Mouse (Mus musculus): ENCODE data around the gene Medag.

The Medag gene

GRCm38 (mm10) chr5:149456544-149456943 is 45.0 kb downstream of the Medag start:
- in situ Hi-C loops (cut with MboI; ENCODE audit: unreplicated experiment in 2 of 2), result no loop called here

DNA sequence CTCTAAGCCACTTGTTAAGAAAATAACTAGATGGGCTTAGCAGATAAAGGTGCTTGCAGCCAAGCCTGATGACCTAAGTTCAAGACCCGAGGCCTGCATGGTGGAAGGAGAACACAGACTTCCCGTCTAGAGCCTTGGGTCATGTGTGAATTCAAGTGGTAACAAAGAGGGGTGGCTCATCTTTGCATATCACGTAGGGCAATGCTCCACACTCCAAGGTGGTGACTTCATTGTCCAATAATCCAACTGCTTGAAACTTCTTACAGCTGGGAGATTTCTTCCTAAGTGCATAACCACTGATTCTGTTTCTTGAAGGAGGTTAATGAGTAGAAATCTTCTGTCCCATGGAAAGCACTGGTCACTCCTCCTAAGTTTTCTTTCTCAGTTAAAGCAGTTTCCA is 50.5 kb downstream of the Medag start:
- in situ Hi-C loops (cut with MboI; ENCODE audit: unreplicated experiment in 2 of 2), result no loop called here

- in situ Hi-C loops (cut with MboI; ENCODE audit: unreplicated experiment in 2 of 2), result no loop called here
These were observed 53.8 kb downstream of the Medag start for GRCm38 (mm10) chr5:149465305-149465704.

DNA sequence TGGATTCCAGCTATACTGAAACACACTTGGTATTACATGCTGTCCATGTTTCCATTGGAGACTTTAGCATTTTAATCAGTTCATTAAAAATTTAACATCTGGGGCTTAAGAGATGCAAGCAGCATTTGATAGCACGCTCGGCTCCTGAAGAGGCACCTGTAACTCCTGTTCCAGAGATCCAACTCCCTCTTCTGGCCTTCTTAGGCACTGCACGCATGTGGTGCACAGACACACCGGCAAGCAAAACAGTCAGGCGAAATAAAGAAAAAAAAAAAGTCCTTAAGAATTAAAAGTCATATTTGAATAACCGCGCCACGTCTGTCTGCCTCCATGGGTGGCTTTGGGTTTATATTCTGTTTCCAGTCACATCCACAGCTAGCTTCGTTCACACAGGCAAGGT is 62.6 kb downstream of the Medag start:
- in situ Hi-C loops (cut with MboI; ENCODE audit: unreplicated experiment in 2 of 2), result no loop called here

DNA sequence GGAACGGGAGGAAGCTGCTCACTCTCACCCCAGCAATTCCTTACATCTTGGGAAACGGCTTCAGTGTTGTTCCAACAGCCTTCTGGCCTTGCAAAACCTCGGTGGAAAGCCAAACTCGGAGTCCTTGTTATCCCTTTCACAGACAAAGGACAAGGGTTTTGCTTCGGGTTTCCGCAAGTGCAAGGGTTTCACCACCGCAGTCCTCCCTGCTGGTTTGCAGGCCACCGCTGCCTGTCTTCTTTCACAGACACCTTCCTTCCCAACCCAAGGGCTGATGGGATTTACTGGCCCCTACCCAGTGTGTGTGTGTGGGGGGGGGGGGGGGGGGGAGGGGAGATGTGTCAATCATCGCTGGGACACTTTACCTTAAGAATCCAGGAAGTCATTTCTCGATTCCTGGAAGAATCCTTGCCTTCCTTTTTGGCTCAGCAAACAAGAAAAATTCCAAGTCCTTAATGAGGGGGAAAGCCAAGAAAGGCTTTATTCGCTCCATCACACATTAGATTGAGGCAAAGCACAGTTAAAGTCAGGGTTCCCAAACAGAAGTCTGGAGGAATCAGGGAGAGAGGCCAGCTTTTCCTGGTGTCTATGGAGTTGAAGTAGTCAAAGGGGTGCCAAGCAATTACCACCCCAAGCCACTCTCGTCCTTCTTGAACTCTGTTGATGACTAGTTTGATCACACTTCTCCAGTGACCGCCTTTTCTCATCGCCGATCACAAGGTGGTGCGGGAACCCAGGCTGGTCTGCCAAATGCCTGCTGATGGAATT is 63.3 kb downstream of the Medag start:
- in situ Hi-C loops (cut with MboI; ENCODE audit: unreplicated experiment in 2 of 2), result no loop called here
